Mouse (Mus musculus): ENCODE measurements around the gene Map4k4.

DNA sequence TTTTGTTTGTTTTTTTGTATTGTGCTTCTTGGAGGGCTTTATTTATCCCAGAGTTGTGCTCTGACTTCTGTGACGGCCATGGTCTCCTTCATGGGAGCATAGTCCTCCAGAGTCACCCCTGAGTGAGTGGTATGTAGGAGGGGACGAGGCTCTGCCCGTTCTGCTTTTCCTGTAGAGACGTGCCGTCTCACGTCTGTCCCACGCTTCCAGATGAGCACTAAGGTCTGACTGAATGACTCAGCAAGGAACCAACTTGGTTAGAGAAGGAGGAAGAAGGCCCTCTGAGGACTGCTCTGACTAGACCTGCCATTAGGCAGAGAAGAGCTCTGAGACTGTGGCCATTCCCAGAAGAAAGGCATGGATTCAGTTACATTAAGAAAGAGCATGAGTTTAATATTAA is 68.3 kb downstream of the Map4k4 start:
- TF ChIP-seq FLI1 (IDR thresholded peaks at IDR 0.05; ENCODE audit: low read length) (no peak), GATA1 (IDR thresholded peaks at IDR 0.05; ENCODE audit: borderline replicate concordance, low read length) (no peak)

Data from megakaryocyte, embryonic 14.5 days (primary cell).